Mouse (Mus musculus): ENCODE data around the gene Fam83b. TPM values are rescaled to one million over a fixed set of nuclear protein-coding genes. Genes with fewer than 3 reads are reported as not detected.

Gene Fam83b
- polyA plus RNA-seq, 1 experiment = 0.31 TPM

- no peak for DNase-seq (ENCODE audit: low read depth)
Measured at GRCm38 (mm10) chr9:76523075-76523474, 43.8 kb downstream of the Fam83b start.

GRCm38 (mm10) chr9:76521640-76522039 is 45.3 kb downstream of the Fam83b start:
- DNase-seq (ENCODE audit: low read depth) = no peak

- no peak for DNase-seq (ENCODE audit: low read depth)
Measured at GRCm38 (mm10) chr9:76518665-76519064, 48.3 kb downstream of the Fam83b start.

- no peak for DNase-seq (ENCODE audit: low read depth)
Measured at GRCm38 (mm10) chr9:76505650-76506049, 61.3 kb downstream of the Fam83b start.

GRCm38 (mm10) chr9:76489737-76490136 is 77.2 kb downstream of the Fam83b start:
- no peak for DNase-seq (ENCODE audit: low read depth)

GRCm38 (mm10) chr9:76480088-76480487 is 86.8 kb downstream of the Fam83b start:
- no peak for DNase-seq (ENCODE audit: low read depth)

- DNase-seq (ENCODE audit: low read depth) = no peak
Measured at GRCm38 (mm10) chr9:76469500-76469899, 97.4 kb downstream of the Fam83b start.

GRCm38 (mm10) chr9:76461547-76461946 is 105.4 kb downstream of the Fam83b start:
- no peak for DNase-seq (ENCODE audit: low read depth)

- no peak for DNase-seq (ENCODE audit: low read depth)
Measured at GRCm38 (mm10) chr9:76455703-76456102, 111.2 kb downstream of the Fam83b start.

Other genes starting within 250 kb of the Fam83b start
- 0.10 TPM in 1 of 2 replicates, not detected in the other for gene Hcrtr2, start 243.3 kb downstream of the Fam83b start, polyA plus RNA-seq (2012; rRNA removed)

Data from gonadal fat pad, adult 2 months (tissue).